Mouse (Mus musculus) lung, embryonic 16.5 days (tissue): ENCODE results near the gene Lpo. TPM values are rescaled to one million over a fixed set of nuclear protein-coding genes. Genes with fewer than 3 reads are reported as not detected.

ENCODE experiments used
- ATAC-seq: fragments of 200-750 bp; cut with Nextera tagmentation; 2 replicates; pipeline ENCODE4 v1.8.0; 2017; ENCODE audit warnings: low read depth, mild to moderate bottlenecking, moderate library complexity
- H3K27ac ChIP-seq: fragments of 300-500 bp; sonication (generic); 2 replicates; pipeline ENCODE4 v1.5.1; 2014; ENCODE audit warnings: mild to moderate bottlenecking, control low read depth, low read length
- H3K27me3 ChIP-seq: fragments of 300-500 bp; sonication (generic); 2 replicates; pipeline ENCODE4 v1.6.1; 2014; ENCODE audit warnings: low read depth, low read length, mixed read lengths; ENCODE audit not compliant: control insufficient read depth, insufficient read depth
- H3K36me3 ChIP-seq: fragments of 300-500 bp; sonication (generic); 2 replicates; pipeline ENCODE4 v1.6.1; 2014; ENCODE audit warnings: low read length; ENCODE audit not compliant: control insufficient read depth, insufficient read depth
- H3K4me1 ChIP-seq: fragments of 300-500 bp; sonication (generic); replicated peaks from 2 replicates; pipeline ENCODE4 v1.6.1; 2014; ENCODE audit warnings: low read length, mixed read lengths; ENCODE audit not compliant: control insufficient read depth, insufficient read depth
- H3K4me2 ChIP-seq: fragments of 300-500 bp; sonication (generic); 2 replicates; pipeline ENCODE4 v1.6.1; 2014; ENCODE audit warnings: low read depth, low read length, control low read depth
- H3K4me3 ChIP-seq: fragments of 300-500 bp; sonication (generic); 2 replicates; pipeline ENCODE4 v1.5.1; 2014; ENCODE audit warnings: mild to moderate bottlenecking, low read length, control low read depth
- H3K9ac ChIP-seq: fragments of 300-500 bp; sonication (generic); 2 replicates; pipeline ENCODE4 v1.6.1; 2014; ENCODE audit warnings: low read length, control low read depth
- H3K9me3 ChIP-seq: fragments of 300-500 bp; sonication (generic); 2 replicates; pipeline ENCODE4 v1.6.1; 2016; ENCODE audit warnings: low read length; ENCODE audit not compliant: control insufficient read depth
- WGBS: fragments of 180-500 bp; shearing (Covaris S2); extraction: QIAGEN DNeasy Blood & Tissue Kit; methylation state at CpG from one replicate; pipeline ENCODE4 v1.1.7; 2014; 5-methylcytosine and 5-hydroxymethylcytosine counted together
- polyA plus RNA-seq: library from polyadenylated mRNA; unstranded; fragments of >200 nt; fragmentation: Nextera tagmentation; extraction: Ambion mirVana; gene quantifications from 2 replicates; pipeline ENCODE4 v1.2.1, GENCODE M21; 2015

Gene Lpo
- polyA plus RNA-seq, 1 experiment from 2014 or later = not detected

DNA sequence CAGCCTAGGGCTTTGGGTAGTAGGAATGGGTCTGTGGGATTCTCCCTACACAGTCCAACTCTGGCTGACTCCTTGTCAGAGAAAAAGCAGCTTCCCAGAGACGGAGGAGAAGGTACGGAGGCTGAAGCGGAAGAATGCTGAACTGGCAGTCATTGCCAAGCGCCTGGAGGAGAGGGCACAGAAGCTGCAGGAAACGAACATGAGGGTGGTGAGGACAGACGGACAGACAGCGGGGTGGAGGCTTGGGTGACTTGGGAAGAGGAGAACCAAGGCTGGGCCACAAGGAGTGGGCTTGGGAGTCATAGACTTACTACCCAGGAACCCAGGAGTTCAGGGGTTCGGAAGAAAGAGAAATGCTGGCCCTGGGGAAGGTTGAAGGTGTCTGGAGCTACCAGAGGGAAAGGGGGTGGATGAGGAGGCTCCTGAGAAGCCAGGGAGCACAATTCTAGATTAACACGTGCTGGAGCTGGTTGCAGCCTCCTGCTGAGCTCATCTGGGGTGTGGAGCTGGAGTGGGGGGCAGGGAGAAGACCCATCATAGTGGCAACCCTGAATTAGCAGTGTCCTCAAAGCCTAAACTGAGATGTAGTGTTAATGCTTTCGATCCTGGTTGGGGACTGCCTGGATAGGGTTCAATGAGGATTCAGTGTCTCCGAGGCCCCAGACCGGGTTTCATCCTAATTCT, 65.2 kb downstream of the Lpo start:
- peak overlapping the region; percentile 69; the same call in 1 of the 2 replicates for H3K4me2 ChIP-seq
- H3K9me3 ChIP-seq = no peaks in the 10 kb centered on the region
- peaks cover 5% of the 10 kb centered on the region for H3K4me1 ChIP-seq
- H3K27me3 ChIP-seq = peaks cover 66% of the 10 kb centered on the region
- H3K9ac ChIP-seq = no peak overlapping the region
- no peaks in the 10 kb centered on the region for H3K36me3 ChIP-seq
- ATAC-seq = no peak
- H3K27ac ChIP-seq = no peak overlapping the region
- H3K4me3 ChIP-seq = no peak overlapping the region
- 40% methylated on average over 12 of the region's 12 CpGs for WGBS

DNA sequence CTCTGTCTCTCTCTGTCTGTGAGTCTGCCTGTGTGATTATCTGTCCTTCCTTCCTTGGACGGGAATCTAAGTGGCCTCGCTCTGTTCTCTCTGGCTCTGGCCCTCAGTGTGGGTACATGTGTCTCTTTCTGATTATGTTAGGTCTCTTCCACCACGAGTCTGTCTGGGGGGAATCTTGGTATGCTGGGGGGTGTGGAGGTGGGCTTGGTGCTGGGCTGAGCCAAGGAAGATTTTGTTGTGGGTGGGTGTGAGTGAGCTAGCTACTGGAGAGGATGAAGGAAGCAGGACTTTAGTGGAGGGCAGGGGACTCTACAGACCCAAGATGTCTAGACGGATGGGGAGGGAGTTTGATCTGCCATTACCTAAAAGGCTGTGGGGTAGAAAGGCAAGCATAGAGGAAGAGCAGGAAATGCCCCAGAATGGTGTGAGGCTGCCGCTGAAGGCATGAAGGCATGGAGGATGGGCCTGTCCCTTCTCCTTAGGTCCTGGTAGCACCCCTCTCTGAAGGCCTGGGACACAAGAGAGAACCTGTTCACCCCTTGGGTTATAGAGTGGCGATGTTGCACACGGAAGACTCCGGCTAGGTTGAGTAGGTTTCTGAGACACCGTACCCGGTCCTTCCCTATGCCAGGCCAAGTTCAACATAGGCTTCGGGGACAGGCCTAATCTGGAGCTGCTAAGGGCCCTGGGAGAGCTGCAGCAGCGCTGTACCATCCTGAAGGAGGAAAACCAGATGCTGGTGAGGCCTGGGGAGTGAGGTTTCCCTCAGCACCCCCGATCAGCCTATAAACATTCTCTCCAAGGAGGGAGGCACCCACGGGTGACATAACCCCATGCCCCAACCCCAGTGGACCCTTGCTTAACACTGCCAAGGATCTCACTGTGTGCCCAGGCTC, 66.0 kb downstream of the Lpo start:
- Histone ChIP-seq H3K27me3 (peaks cover 66% of the 10 kb centered on the region), H3K27ac (no peak overlapping the region), H3K9me3 (no peaks in the 10 kb centered on the region), H3K4me1 (peaks cover 5% of the 10 kb centered on the region), H3K9ac (no peak overlapping the region), H3K4me3 (no peak overlapping the region), H3K4me2 (no peak overlapping the region), H3K36me3 (no peaks in the 10 kb centered on the region)
- ATAC-seq = no peak
- WGBS = 68% methylated on average over 14 of the region's 14 CpGs

- no peak for ATAC-seq
- no peak overlapping the region for H3K9ac ChIP-seq
- peaks cover 5% of the 10 kb centered on the region for H3K4me1 ChIP-seq
- peaks cover 64% of the 10 kb centered on the region for H3K27me3 ChIP-seq
- no peak overlapping the region for H3K4me3 ChIP-seq
- no peaks in the 10 kb centered on the region for H3K9me3 ChIP-seq
- H3K27ac ChIP-seq = no peak overlapping the region
- H3K36me3 ChIP-seq = no peaks in the 10 kb centered on the region
- no peak overlapping the region for H3K4me2 ChIP-seq
- 58% methylated on average over 11 of the region's 11 CpGs for WGBS
These were observed 66.8 kb downstream of the Lpo start for GRCm38 (mm10) chr11:87761181-87761721.

DNA sequence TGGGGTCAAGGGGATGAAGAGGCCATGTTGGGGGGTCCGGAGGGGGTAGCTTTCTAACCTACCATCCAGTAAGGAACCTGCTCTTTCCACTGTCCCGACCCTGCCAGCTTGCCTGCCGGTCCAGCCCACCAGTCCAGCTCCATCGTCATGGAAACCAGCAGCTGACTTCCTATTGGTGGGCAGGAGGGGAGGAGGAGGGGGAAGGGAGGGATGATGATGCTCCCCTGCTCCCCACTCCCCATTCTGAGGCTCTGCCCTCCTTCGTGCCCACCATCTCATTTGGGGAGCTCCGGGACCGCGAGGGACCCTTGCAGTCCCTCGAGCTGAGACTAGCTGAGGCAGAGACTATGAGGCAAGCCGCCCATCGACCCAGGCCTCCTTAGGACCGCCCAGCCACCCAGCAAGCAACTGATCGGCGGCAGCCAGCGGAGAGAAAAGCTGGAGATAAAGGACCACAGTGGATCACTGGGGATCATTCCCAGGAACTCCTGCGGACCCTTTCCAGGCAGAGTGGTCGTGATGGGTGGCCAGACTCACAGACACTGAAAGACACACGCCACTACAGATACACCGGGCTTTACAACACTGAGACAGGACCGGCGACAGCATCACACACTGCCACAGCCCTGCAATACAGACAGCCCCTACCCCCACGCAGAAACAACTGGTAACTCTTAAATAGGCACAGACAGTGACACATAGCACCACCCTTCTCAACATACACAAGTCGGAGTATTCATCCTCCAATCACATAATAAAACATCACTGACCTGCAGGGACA, 67.6 kb downstream of the Lpo start, which contains the start of gene Tspoap1:
Gene Tspoap1, plus strand, starts transcription at position 241 of the 781 bp plus-strand sequence.
- Histone ChIP-seq H3K4me2 (no peak within 1 kb of the TSS), H3K4me3 (no peak within 1 kb of the TSS), H3K9ac (no peak within 1 kb of the TSS), H3K36me3 (no peaks in the 10 kb centered on the region), H3K27ac (no peak within 1 kb of the TSS), H3K9me3 (no peaks in the 10 kb centered on the region), H3K27me3 (peaks cover 56% of the 10 kb centered on the region), H3K4me1 (peaks cover 5% of the 10 kb centered on the region)
- 10% methylated on average over 23 of the region's 23 CpGs for WGBS
- ATAC-seq = no peak

DNA sequence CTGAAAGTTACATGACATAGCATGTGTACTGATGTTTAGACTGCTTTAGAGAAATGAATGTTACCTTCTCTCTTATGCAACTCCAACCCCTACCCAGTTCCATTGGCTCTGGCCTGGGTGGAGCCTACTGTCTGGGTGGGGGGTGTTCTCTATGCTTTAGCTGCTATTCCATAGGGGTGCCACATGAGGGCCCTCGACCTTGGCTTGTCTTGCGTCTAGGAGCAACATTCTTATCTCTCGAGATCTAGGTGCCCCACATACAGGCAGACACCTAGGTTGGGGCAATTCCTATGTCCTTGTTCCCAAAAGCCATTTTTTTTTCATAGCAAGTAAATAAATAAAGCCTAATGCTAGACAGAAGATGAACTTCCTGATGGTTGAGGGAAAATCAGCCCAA, 68.5 kb downstream of the Lpo start:
- ATAC-seq = no peak
- Histone ChIP-seq H3K9ac (no peak overlapping the region), H3K4me3 (no peak overlapping the region), H3K4me2 (no peak overlapping the region), H3K27me3 (peaks cover 47% of the 10 kb centered on the region), H3K9me3 (no peaks in the 10 kb centered on the region), H3K4me1 (peaks cover 5% of the 10 kb centered on the region), H3K27ac (no peak overlapping the region), H3K36me3 (no peaks in the 10 kb centered on the region)
- 3% methylated on average over 3 of the region's 3 CpGs for WGBS

DNA sequence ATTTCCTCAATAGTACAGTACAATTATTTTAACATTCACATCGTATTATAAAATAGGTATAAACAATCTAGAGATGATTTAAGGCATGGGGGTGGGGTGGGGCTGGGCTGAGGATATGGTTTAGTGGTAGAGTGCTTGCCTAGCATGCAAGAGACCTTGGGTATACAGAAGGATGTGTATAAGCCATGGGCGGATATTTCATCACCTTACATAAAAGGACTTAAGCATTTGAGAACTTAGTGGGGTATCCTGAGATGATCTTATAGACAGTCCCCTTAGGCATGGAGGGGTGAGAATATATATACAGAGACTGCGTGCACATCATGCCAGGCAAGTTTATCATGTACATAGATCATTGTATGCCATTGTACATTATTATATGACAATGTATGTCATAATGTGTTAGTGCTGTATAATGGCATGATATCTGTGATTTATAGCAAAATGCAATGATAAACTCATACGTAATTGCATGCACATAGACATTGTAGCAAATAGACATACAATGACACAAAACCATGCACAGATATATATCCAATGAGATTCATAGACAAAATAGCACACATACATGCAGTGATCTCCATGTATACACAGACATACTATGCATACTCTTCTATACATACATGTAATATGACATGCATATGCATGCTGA, 69.0 kb downstream of the Lpo start:
- Histone ChIP-seq H3K36me3 (no peaks in the 10 kb centered on the region), H3K27ac (no peak overlapping the region), H3K9me3 (no peaks in the 10 kb centered on the region), H3K9ac (no peak overlapping the region), H3K27me3 (peaks cover 42% of the 10 kb centered on the region), H3K4me1 (peaks cover 5% of the 10 kb centered on the region), H3K4me2 (no peak overlapping the region), H3K4me3 (no peak overlapping the region)
- no peak for ATAC-seq
- WGBS = 60% methylated on average over 4 of the region's 4 CpGs

DNA sequence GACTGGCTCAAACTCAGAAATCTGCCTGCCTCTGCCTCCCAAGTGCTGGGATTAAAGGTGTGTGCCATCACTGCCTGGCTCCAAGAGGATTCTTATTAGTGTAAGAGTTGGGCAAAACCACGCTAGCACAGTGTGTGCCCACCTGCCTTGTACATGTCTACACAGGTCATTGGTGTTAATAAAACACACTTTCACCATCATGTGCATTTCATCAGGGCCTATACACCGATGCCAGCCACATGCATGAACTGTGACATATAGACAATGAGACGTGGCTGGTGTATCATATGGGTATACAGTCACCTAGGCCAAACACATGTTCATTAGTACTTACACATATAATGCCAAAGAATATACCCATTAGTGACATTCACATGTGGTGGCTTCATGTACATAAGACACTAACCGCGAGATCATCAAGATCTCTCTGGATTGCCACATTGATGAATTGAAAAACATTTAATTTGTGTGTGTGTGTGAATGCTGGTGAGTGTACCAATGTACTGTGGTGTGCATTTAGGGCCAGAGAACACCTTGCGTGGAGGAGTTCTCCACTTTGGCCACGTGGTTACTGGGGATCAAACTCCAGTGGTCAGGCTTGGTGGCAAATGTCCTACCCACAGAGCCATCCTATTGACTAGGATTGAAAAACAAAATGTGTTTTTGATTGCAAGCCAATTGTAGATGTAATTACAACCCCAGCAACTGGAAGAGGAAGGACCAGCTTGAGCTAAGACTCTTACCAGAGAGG, 69.8 kb downstream of the Lpo start:
- H3K27ac ChIP-seq = no peak overlapping the region
- peaks cover 35% of the 10 kb centered on the region for H3K27me3 ChIP-seq
- H3K9ac ChIP-seq = no peak overlapping the region
- no peak for ATAC-seq
- no peaks in the 10 kb centered on the region for H3K9me3 ChIP-seq
- no peak overlapping the region for H3K4me2 ChIP-seq
- no peaks in the 10 kb centered on the region for H3K36me3 ChIP-seq
- peaks cover under 1% of the 10 kb centered on the region for H3K4me1 ChIP-seq
- no peak overlapping the region for H3K4me3 ChIP-seq
- 74% methylated on average over 7 of the region's 7 CpGs for WGBS
